Mouse (Mus musculus) common myeloid progenitor, adult 5-6 weeks (primary cell): ENCODE results near the gene Wipi1. TPM values are rescaled to one million over a fixed set of nuclear protein-coding genes. Genes with fewer than 3 reads are reported as not detected.

ENCODE experiments used
- ATAC-seq: replicated peaks from 2 replicates; pipeline ENCODE4 v1.8.0; 2016; ENCODE audit warnings: low read depth, mild to moderate bottlenecking, moderate TSS enrichment, inconsistent platforms; ENCODE audit not compliant: poor library complexity, severe bottlenecking
- total RNA-seq: library from RNA; stranded (forward); fragments of 200-1000, 187-1606 nt; gene quantifications from 2 replicates; pipeline ENCODE4 v1.2.3, GENCODE M21; 2017

The Wipi1 gene
- total RNA-seq, 1 experiment from 2014 or later, result 5.7 TPM

- peak; percentile 56 for ATAC-seq
These were observed 26.7 kb downstream of the Wipi1 start for GRCm38 (mm10) chr11:109584843-109585713.

- peak; percentile 26 for ATAC-seq
These were observed 27.8 kb downstream of the Wipi1 start for GRCm38 (mm10) chr11:109583986-109584385.

- ATAC-seq, result no peak
These were observed 31.8 kb downstream of the Wipi1 start for GRCm38 (mm10) chr11:109579999-109580398.

GRCm38 (mm10) chr11:109578536-109578935 lies 33.2 kb downstream of the Wipi1 start:
- ATAC-seq, result no peak

- no peak; the same call in 1 of the 2 replicates for ATAC-seq
These were observed 35.9 kb downstream of the Wipi1 start for GRCm38 (mm10) chr11:109575832-109576231.

- no peak for ATAC-seq
These were observed 37.2 kb downstream of the Wipi1 start for GRCm38 (mm10) chr11:109574604-109575003.

GRCm38 (mm10) chr11:109572051-109572450 lies 39.7 kb downstream of the Wipi1 start:
- ATAC-seq, result no peak

GRCm38 (mm10) chr11:109569809-109570208 lies 42.0 kb downstream of the Wipi1 start:
- ATAC-seq, result no peak

GRCm38 (mm10) chr11:109569007-109569618 lies 42.7 kb downstream of the Wipi1 start:
- ATAC-seq, result no peak

GRCm38 (mm10) chr11:109564466-109565214 lies 47.1 kb downstream of the Wipi1 start:
- ATAC-seq, result peak; percentile 45; the same call in 1 of the 2 replicates

- ATAC-seq, result no peak
These were observed 48.1 kb downstream of the Wipi1 start for GRCm38 (mm10) chr11:109563708-109564107.

GRCm38 (mm10) chr11:109561445-109561844 lies 50.3 kb downstream of the Wipi1 start:
- no peak for ATAC-seq

GRCm38 (mm10) chr11:109560793-109561257 lies 50.9 kb downstream of the Wipi1 start:
- peak; percentile 71 for ATAC-seq

- no peak for ATAC-seq
These were observed 52.5 kb downstream of the Wipi1 start for GRCm38 (mm10) chr11:109559241-109559640.

GRCm38 (mm10) chr11:109557419-109557818 lies 54.3 kb downstream of the Wipi1 start:
- ATAC-seq, result peak; percentile 27; the same call in 1 of the 2 replicates

- no peak for ATAC-seq
These were observed 55.6 kb downstream of the Wipi1 start for GRCm38 (mm10) chr11:109556130-109556529.

GRCm38 (mm10) chr11:109554443-109554842 lies 57.3 kb downstream of the Wipi1 start:
- ATAC-seq, result no peak

- no peak for ATAC-seq
These were observed 57.8 kb downstream of the Wipi1 start for GRCm38 (mm10) chr11:109553921-109554320.

- peak; percentile 40 for ATAC-seq
These were observed 62.0 kb downstream of the Wipi1 start for GRCm38 (mm10) chr11:109549599-109550290.

GRCm38 (mm10) chr11:109547652-109548051 lies 64.1 kb downstream of the Wipi1 start:
- no peak for ATAC-seq
